Mouse (Mus musculus): ENCODE data around the gene Igsf8. TPM values are rescaled to one million over a fixed set of nuclear protein-coding genes. Genes with fewer than 3 reads are reported as not detected.
A peak's percentile ranks its signal among the peaks of the same experiment; 100 is the strongest.

Gene Igsf8
- polyA plus RNA-seq, 1 experiment from 2014 or later: 112 TPM

DNA sequence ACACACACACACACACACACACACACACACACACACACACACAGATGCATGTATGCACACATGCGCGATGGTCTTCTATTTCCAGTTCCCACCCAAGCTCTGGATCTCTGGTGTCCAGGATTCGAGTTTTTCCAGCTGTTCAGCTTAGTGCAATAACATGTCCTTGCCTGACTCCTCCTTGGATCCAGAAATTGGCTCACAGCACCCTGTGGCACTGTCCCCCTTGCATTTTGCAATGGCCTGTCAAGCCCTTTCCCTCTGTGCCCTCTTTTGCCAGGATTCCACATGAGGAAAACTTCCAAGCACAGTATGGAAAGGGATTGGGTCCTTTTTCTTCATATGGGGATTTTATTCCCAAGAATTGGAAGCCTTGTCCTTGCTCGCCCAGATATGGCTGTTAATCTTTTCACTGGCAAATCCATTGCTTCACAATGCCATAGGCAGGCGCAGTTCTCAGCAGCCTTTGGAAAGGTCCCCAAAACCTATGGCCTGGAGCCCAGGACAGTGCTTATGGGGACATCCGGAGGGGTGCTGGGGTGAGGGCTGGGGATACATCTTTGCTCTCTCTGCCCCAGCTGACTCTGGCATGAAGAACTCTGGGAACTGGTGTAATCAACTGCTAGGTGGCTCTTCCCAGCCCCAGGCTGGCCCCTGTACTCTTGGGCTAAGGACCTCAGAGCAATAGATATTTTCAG lies 35.5 kb downstream of the Igsf8 start:
- H3K9me3 ChIP-seq: no peaks in the 10 kb centered on the region
- H3K4me3 ChIP-seq (replicated peaks): peak overlapping the region; percentile 24
- peak overlapping the region; percentile 47 for H3K27ac ChIP-seq
- H3K4me1 ChIP-seq (replicated peaks): peaks cover 57% of the 10 kb centered on the region
- peaks cover 5% of the 10 kb centered on the region; the same call in 1 of the 2 replicates for H3K27me3 ChIP-seq
- WGBS: 86% methylated on average over 6 of the region's 6 CpGs
- H3K4me2 ChIP-seq (replicated peaks): peak overlapping the region; percentile 33
- H3K36me3 ChIP-seq: no peaks in the 10 kb centered on the region
- ATAC-seq: no peak
- peak overlapping the region; percentile 44; the same call in 1 of the 2 replicates for H3K9ac ChIP-seq (replicated peaks)

GRCm38 (mm10) chr1:172297611-172298537 lies 36.4 kb downstream of the Igsf8 start, which contains the start of gene Atp1a2:
Gene Atp1a2, minus strand, starts transcription at chr1:172298064.
- 13% methylated on average over 16 of the region's 16 CpGs for WGBS
- H3K9ac ChIP-seq (replicated peaks): peak within 1 kb of the TSS; percentile 44; the same call in 1 of the 2 replicates
- peaks cover 5% of the 10 kb centered on the region; the same call in 1 of the 2 replicates for H3K27me3 ChIP-seq
- no peaks in the 10 kb centered on the region for H3K36me3 ChIP-seq
- H3K4me3 ChIP-seq (replicated peaks): peak within 1 kb of the TSS; percentile 24
- H3K9me3 ChIP-seq: no peaks in the 10 kb centered on the region
- peak within 1 kb of the TSS; percentile 33 for H3K4me2 ChIP-seq (replicated peaks)
- peak within 1 kb of the TSS; percentile 47 for H3K27ac ChIP-seq
- H3K4me1 ChIP-seq (replicated peaks): peaks cover 65% of the 10 kb centered on the region
- peak; percentile 20; the same call in 1 of the 2 replicates for ATAC-seq

DNA sequence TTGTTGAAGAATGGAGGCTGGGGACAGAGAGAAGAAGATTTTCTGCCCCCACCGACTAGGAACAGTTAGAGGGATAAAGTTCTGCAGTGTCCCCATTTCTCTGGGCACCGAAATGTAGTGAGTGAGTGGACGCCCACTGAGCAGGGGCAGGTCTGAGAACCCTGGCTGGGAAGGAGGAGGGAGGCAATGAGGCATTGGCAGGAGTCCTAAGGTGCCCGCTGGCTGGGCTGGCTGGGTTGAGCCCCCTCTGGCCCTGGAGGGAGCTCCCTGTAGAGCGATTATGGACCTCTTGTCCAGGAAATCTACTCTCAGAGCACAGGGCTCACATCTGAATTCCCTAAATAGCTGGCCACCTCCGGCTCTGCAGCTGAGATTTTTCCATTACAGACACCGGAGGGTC lies 38.1 kb downstream of the Igsf8 start:
- 66% methylated on average over 7 of the region's 7 CpGs for WGBS
- H3K27ac ChIP-seq: no peak overlapping the region
- H3K4me1 ChIP-seq (replicated peaks): peaks cover 67% of the 10 kb centered on the region
- ATAC-seq: no peak
- H3K4me3 ChIP-seq (replicated peaks): no peak overlapping the region
- no peaks in the 10 kb centered on the region for H3K36me3 ChIP-seq
- H3K27me3 ChIP-seq: peaks cover 5% of the 10 kb centered on the region; the same call in 1 of the 2 replicates
- no peak overlapping the region for H3K9ac ChIP-seq (replicated peaks)
- H3K9me3 ChIP-seq: no peaks in the 10 kb centered on the region
- no peak overlapping the region for H3K4me2 ChIP-seq (replicated peaks)

GRCm38 (mm10) chr1:172300247-172300646 lies 38.8 kb downstream of the Igsf8 start:
- Histone ChIP-seq H3K4me3 (replicated peaks) (no peak overlapping the region), H3K9ac (replicated peaks) (no peak overlapping the region), H3K4me2 (replicated peaks) (no peak overlapping the region), H3K27ac (peak overlapping the region; percentile 49; the same call in 1 of the 2 replicates), H3K9me3 (no peaks in the 10 kb centered on the region), H3K36me3 (no peaks in the 10 kb centered on the region), H3K4me1 (replicated peaks) (peaks cover 60% of the 10 kb centered on the region), H3K27me3 (peaks cover 5% of the 10 kb centered on the region; the same call in 1 of the 2 replicates)
- no peak for ATAC-seq
- 60% methylated on average over 5 of the region's 5 CpGs for WGBS

- no peak overlapping the region for H3K4me3 ChIP-seq (replicated peaks)
- H3K36me3 ChIP-seq: no peaks in the 10 kb centered on the region
- peaks cover 51% of the 10 kb centered on the region for H3K4me1 ChIP-seq (replicated peaks)
- WGBS: 43% methylated on average over 12 of the region's 12 CpGs
- no peak overlapping the region for H3K4me2 ChIP-seq (replicated peaks)
- H3K9me3 ChIP-seq: no peaks in the 10 kb centered on the region
- ATAC-seq: 0 out of 2 replicates have a peak, but pooled peaks have one; percentile 51
- H3K27me3 ChIP-seq: peaks cover 5% of the 10 kb centered on the region; the same call in 1 of the 2 replicates
- H3K9ac ChIP-seq (replicated peaks): no peak overlapping the region
- no peak overlapping the region for H3K27ac ChIP-seq
Measured at GRCm38 (mm10) chr1:172301180-172301579, 39.7 kb downstream of the Igsf8 start.

DNA sequence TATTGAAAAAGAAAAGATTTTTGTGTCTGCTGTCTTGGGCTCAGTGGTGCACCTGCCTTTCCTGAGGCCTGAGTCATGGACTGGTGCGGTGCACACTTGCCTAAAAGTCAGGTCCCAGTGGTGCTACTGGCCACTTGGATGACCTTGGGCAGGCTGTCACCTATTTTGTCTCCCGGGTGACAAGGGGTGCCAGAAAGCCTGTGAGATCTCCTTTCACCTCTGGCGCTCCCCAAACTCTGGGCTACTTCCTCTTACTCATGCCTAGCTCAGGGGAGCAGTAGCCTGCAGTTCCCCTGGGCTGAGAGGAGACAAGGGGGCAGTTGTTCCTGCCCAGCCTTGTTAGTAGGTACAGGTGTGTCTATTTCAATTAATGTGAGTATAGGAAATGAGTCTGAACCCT lies 40.9 kb downstream of the Igsf8 start:
- Histone ChIP-seq H3K27ac (no peak overlapping the region), H3K4me2 (replicated peaks) (no peak overlapping the region), H3K36me3 (no peaks in the 10 kb centered on the region), H3K9me3 (no peaks in the 10 kb centered on the region), H3K4me1 (replicated peaks) (peaks cover 42% of the 10 kb centered on the region), H3K9ac (replicated peaks) (no peak overlapping the region), H3K27me3 (0 out of 2 replicates have a peak, but pooled peaks cover 5% of the 10 kb centered on the region), H3K4me3 (replicated peaks) (no peak overlapping the region)
- 61% methylated on average over 3 of the region's 3 CpGs for WGBS
- no peak for ATAC-seq

- H3K27ac ChIP-seq: no peak overlapping the region
- H3K9ac ChIP-seq (replicated peaks): no peak overlapping the region
- WGBS: 9% methylated on average over 6 of the region's 6 CpGs
- ATAC-seq: no peak
- H3K4me1 ChIP-seq (replicated peaks): peaks cover 37% of the 10 kb centered on the region
- H3K4me2 ChIP-seq (replicated peaks): no peak overlapping the region
- H3K9me3 ChIP-seq: no peaks in the 10 kb centered on the region
- no peaks in the 10 kb centered on the region for H3K36me3 ChIP-seq
- H3K4me3 ChIP-seq (replicated peaks): no peak overlapping the region
- H3K27me3 ChIP-seq: 0 out of 2 replicates have a peak, but pooled peaks cover 5% of the 10 kb centered on the region
Measured at GRCm38 (mm10) chr1:172302851-172303250, 41.4 kb downstream of the Igsf8 start.

DNA sequence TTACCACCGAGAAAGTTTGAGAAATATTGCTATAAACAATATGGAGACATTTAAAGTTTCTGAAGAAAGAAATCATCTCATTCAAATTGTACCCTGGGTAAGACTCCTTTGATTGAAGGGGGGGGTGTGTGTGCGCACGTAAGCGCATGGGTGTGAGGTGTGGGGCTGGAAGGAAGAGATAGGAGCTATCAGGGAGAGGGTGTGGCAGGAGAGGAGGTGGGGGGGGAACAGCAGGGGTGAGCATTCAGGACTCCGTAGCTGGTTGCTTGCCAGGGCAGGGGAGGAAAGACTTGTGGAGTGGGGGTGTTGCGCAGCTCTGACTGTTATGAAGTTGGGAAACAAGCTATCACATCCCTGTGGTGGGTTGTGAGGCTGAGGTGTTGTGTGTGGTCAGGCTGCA lies 43.0 kb downstream of the Igsf8 start:
- no peaks in the 10 kb centered on the region for H3K9me3 ChIP-seq
- WGBS: 75% methylated on average over 6 of the region's 6 CpGs

GRCm38 (mm10) chr1:172305153-172305552 lies 43.7 kb downstream of the Igsf8 start:
- Histone ChIP-seq H3K9me3 (no peaks in the 10 kb centered on the region), H3K9ac (replicated peaks) (no peak overlapping the region), H3K36me3 (no peaks in the 10 kb centered on the region), H3K4me2 (replicated peaks) (no peak overlapping the region), H3K4me3 (replicated peaks) (no peak overlapping the region), H3K27ac (no peak overlapping the region), H3K27me3 (0 out of 2 replicates have a peak, but pooled peaks cover 2% of the 10 kb centered on the region), H3K4me1 (replicated peaks) (peaks cover 43% of the 10 kb centered on the region)
- ATAC-seq: no peak
- WGBS: 90% methylated on average over 2 of the region's 2 CpGs

More for the DNA sequence above, 43.0 kb downstream of the Igsf8 start:
- H3K9ac ChIP-seq (replicated peaks): no peak overlapping the region
- H3K4me3 ChIP-seq (replicated peaks): no peak overlapping the region
- 0 out of 2 replicates have a peak, but pooled peaks cover 5% of the 10 kb centered on the region for H3K27me3 ChIP-seq
- no peak overlapping the region for H3K27ac ChIP-seq
- peaks cover 36% of the 10 kb centered on the region for H3K4me1 ChIP-seq (replicated peaks)
- H3K36me3 ChIP-seq: no peaks in the 10 kb centered on the region
- no peak overlapping the region for H3K4me2 ChIP-seq (replicated peaks)
- ATAC-seq: no peak

GRCm38 (mm10) chr1:172305635-172306034 lies 44.2 kb downstream of the Igsf8 start:
- H3K9me3 ChIP-seq: no peaks in the 10 kb centered on the region
- no peak overlapping the region for H3K4me2 ChIP-seq (replicated peaks)
- no peaks in the 10 kb centered on the region for H3K27me3 ChIP-seq
- 80% methylated on average over 3 of the region's 3 CpGs for WGBS
- H3K4me1 ChIP-seq (replicated peaks): peaks cover 44% of the 10 kb centered on the region
- no peak for ATAC-seq
- no peaks in the 10 kb centered on the region for H3K36me3 ChIP-seq
- H3K4me3 ChIP-seq (replicated peaks): no peak overlapping the region
- H3K9ac ChIP-seq (replicated peaks): no peak overlapping the region
- no peak overlapping the region for H3K27ac ChIP-seq

GRCm38 (mm10) chr1:172306196-172306595 lies 44.8 kb downstream of the Igsf8 start:
- H3K36me3 ChIP-seq: no peaks in the 10 kb centered on the region
- 92% methylated on average over 4 of the region's 4 CpGs for WGBS
- H3K27me3 ChIP-seq: no peaks in the 10 kb centered on the region
- H3K4me3 ChIP-seq (replicated peaks): no peak overlapping the region
- peaks cover 43% of the 10 kb centered on the region for H3K4me1 ChIP-seq (replicated peaks)
- H3K9me3 ChIP-seq: no peaks in the 10 kb centered on the region
- no peak overlapping the region for H3K9ac ChIP-seq (replicated peaks)
- H3K4me2 ChIP-seq (replicated peaks): no peak overlapping the region
- ATAC-seq: no peak
- no peak overlapping the region for H3K27ac ChIP-seq

GRCm38 (mm10) chr1:172306885-172307284 lies 45.4 kb downstream of the Igsf8 start:
- no peak for ATAC-seq
- Histone ChIP-seq H3K27ac (no peak overlapping the region), H3K36me3 (no peaks in the 10 kb centered on the region), H3K4me1 (replicated peaks) (peaks cover 43% of the 10 kb centered on the region), H3K4me2 (replicated peaks) (no peak overlapping the region), H3K27me3 (no peaks in the 10 kb centered on the region), H3K9ac (replicated peaks) (no peak overlapping the region), H3K9me3 (no peaks in the 10 kb centered on the region), H3K4me3 (replicated peaks) (no peak overlapping the region)
- 76% methylated on average over 6 of the region's 6 CpGs for WGBS
